Mouse (Mus musculus): Measurements from ENCODE around the gene Arhgap18.

GRCm38 (mm10) chr10:26833393-26833792 is 80.2 kb downstream of the Arhgap18 start:
- TF ChIP-seq CTCF (IDR thresholded peaks at IDR 0.05; ENCODE audit: extremely low read depth, insufficient read depth, low read length) (no peak), POLR2A (IDR thresholded peaks at IDR 0.05; ENCODE audit: extremely low read depth, insufficient read depth, low read length) (no peak)

Measured in cortical plate, adult 2 months (tissue).